Mouse (Mus musculus): ENCODE results near the gene Ift172. TPM values are rescaled to one million over a fixed set of nuclear protein-coding genes. Genes with fewer than 3 reads are reported as not detected.

The Ift172 gene
- total RNA-seq, 2 experiments from 2014 or later, result 0.58 to 5.6 TPM

DNA sequence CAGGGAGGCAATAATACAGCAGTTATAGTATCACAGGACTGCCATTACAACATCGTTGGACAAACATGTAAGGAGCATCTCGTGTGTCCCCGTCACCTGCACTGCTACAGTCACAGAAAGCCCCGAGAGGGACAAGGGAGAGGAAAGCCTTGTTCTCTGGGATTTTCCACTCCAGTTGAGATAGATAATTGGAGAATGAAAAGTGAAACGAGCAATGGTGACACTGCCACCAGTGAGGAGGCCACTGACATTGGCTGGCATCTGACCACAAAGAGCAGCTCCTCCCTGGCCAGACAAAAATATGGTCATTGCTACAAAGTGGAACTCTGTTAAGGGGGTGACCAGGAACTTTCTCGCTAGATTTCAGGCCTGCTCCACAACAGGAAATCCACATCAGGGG is 23.2 kb downstream of the Ift172 start:
- no peak for ATAC-seq (replicated peaks; ENCODE audit: low FRiP score, poor library complexity, severe bottlenecking)

- ATAC-seq (replicated peaks; ENCODE audit: low FRiP score, poor library complexity, severe bottlenecking), result no peak
Observed at GRCm38 (mm10) chr5:31266101-31266500, 24.8 kb downstream of the Ift172 start.

DNA sequence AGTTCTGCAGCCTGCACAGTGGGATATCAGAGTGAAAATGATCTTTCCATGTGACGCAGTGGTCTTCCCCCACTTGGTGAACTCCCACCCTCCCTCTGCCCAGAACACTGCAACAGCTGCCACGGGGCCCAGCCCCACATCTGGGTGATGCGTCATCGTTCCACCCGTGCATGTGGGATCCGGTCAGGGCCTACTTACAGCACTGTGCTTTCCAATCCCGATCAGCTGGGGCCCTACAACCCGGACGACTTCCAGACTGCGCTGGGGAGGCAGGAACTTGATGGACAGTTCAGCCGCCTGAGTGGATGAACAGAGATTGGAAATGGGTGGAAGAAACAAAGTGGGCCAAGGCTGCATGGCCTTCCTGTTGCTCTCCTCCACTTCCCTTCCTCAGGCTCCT is 33.3 kb downstream of the Ift172 start:
- no peak for ATAC-seq (replicated peaks; ENCODE audit: low FRiP score, poor library complexity, severe bottlenecking)

DNA sequence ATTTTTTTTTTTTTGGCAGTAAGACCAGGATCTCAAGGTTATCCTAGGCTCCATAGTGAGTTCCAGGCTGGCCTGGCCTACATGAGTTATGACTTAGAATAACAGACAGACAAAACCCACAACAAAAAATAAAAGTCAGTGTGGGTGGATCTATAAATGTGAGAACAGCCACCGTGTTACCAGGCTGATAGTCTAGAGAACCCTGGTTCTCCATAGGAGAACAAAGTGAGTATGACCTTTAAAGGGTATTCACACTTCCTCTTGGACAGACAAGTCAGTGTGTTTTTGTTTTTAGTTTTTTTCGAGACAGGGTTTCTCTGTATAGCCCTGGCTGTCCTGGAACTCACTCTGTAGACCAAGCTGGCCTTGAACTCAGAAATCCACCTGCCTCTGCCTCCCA is 34.9 kb downstream of the Ift172 start:
- ATAC-seq (replicated peaks; ENCODE audit: low FRiP score, poor library complexity, severe bottlenecking), result no peak

GRCm38 (mm10) chr5:31255381-31255780 is 35.5 kb downstream of the Ift172 start:
- ATAC-seq (replicated peaks; ENCODE audit: low FRiP score, poor library complexity, severe bottlenecking), result no peak

GRCm38 (mm10) chr5:31254901-31255300 is 36.0 kb downstream of the Ift172 start:
- ATAC-seq (replicated peaks; ENCODE audit: low FRiP score, poor library complexity, severe bottlenecking), result no peak

- ATAC-seq (replicated peaks; ENCODE audit: low FRiP score, poor library complexity, severe bottlenecking), result no peak
Observed at GRCm38 (mm10) chr5:31254452-31254851, 36.5 kb downstream of the Ift172 start.

GRCm38 (mm10) chr5:31253806-31254205 is 37.1 kb downstream of the Ift172 start:
- no peak for ATAC-seq (replicated peaks; ENCODE audit: low FRiP score, poor library complexity, severe bottlenecking)

GRCm38 (mm10) chr5:31252795-31253545 is 37.9 kb downstream of the Ift172 start:
- ATAC-seq (replicated peaks; ENCODE audit: low FRiP score, poor library complexity, severe bottlenecking), result no peak

DNA sequence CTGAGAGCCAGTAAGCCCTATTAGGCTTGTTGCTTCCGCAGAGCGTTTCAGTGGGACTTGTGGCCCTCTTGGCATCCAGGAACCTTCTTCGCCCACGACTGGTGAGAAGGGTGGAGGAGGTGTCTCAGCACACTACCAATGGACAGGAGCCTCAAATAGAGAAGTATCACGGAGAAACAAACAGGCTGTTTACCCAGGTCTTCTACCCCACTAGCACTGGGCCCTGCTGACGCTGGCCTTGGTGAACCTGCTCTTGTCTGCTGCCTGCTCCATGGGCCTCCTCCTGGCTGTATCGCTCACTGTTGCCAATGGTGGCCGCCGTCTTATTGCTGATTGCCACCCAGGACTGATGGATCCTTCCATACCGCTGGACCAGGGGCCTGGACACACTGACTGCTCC is 38.8 kb downstream of the Ift172 start:
- ATAC-seq (replicated peaks; ENCODE audit: low FRiP score, poor library complexity, severe bottlenecking), result no peak

DNA sequence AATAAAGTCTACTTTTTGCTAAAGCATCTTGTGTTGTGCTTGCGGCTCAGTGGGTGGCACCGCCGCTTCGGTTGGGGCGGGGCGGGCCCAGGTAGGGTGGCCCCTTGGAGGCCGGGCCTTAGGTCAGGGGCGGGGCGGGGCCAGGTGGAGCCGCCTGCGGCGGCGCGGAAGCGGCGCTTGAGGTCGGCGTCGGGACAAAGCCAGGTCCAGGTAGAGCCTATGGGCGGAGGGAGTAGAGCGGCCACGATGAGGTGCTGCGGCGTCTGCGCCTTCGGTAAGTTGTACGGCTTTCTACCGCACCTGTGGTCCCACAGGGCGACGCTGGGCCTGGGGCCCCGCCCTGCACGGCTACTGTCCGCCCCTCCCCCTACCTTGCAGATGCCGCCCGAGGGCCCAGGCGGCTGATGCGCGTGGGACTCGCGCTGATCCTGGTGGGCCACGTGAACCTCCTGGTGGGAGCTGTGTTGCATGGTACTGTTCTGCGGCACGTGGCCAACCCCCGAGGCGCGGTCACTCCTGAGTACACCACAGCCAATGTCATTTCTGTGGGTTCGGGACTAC is 39.3 kb downstream of the Ift172 start, which contains the start of gene Krtcap3:
Krtcap3 (plus strand) TSS at position 151 of the 561 bp plus-strand sequence.
- ATAC-seq (replicated peaks; ENCODE audit: low FRiP score, poor library complexity, severe bottlenecking), result 0 out of 2 replicates have a peak, but pooled peaks have one; percentile 39

- ATAC-seq (replicated peaks; ENCODE audit: low FRiP score, poor library complexity, severe bottlenecking), result no peak
Observed at GRCm38 (mm10) chr5:31250716-31251115, 40.2 kb downstream of the Ift172 start.

GRCm38 (mm10) chr5:31242191-31242590 is 48.7 kb downstream of the Ift172 start:
- ATAC-seq (replicated peaks; ENCODE audit: low FRiP score, poor library complexity, severe bottlenecking), result no peak

GRCm38 (mm10) chr5:31241522-31242034 is 49.3 kb downstream of the Ift172 start:
- ATAC-seq (replicated peaks; ENCODE audit: low FRiP score, poor library complexity, severe bottlenecking), result peak; percentile 56

DNA sequence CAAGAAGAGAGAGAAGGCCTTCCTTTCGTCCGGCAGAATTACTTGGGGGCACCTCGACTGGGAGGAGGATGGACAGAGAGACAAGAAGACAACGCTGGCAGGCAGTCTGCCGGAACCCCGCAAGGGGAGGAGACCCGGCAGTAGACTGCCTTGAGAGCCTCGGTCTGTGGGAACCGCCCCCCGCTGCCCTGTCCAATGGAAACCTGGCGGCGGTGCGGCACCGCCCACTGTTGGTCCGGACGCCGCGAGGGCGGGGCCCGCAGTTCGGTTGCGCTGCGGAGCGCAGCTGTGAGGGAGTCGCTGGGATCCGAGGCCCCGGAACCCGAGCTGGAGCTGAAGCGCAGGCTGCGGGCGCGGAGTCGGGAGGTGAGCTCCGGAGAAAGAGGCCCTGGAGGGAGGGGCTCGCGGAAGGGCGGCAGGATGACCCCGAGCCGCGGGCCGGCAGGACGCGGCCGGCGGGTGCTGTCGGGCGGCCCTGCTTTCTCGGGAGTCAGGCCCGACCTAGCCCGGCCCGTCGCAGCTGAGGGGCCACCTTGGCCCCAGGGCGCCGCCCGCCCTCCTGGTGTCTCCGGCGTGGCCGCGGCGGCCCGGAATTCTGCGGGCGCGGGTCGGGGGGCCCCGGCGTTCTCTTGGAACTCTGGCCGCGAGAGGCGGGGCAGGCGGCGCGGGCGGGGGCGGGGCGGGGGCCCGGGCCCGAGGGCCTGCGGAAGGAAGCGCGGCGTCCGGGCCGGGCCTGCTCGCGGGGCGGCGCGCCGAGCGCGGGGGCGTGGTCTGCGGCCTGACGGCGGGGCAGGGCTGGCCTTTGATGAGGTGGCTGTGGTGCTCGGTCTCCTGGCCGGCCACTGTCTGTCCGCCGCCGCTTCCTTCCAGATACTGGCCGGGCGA is 50.0 kb downstream of the Ift172 start, which contains the start of the genes Nrbp1 and Gm9970:
Nrbp1 (plus strand) TSS at position 228 of the 885 bp plus-strand sequence.
Gm9970 (minus strand) TSS at position 596 of the 885 bp plus-strand sequence.
- ATAC-seq (replicated peaks; ENCODE audit: low FRiP score, poor library complexity, severe bottlenecking), result peak; percentile 94

DNA sequence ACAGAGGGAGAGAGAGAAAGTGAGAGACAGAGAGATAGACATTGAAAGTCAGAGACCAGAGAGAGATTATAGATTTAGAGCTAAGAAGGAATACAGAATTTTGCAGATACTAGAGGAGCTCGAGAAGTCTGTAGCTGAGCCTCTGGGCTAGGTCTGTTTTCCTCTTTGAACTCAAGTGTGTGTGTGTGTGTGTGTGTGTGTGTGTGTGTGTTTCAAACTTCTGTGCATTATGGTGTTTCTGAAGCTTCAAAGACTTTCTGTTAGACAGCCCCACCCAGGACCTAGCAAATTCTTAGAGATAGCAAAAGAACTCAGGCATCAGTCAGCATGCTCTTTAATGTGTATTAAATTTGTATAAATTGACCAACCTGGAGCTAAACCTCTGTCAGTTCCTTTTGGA is 64.3 kb downstream of the Ift172 start:
- ATAC-seq (replicated peaks; ENCODE audit: low FRiP score, poor library complexity, severe bottlenecking), result no peak

DNA sequence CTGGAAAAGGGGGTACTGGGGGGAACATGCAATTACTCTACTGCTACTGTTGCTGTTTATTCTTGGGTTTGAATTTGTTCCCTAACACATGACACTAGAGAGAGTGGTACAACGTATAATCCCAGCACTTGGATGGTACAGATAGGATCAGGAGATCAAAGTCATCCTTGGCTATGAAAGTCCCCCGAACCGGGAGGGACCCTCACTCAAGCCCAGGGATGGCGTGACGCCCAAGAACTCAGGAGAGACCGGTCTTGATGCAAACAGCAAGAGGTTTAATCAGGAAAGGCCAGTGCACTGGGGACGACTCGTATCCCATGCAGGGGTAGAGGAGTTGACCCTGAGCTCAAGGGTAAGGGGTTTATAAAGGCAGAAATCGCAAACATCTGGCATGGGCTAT is 68.2 kb downstream of the Ift172 start:
- no peak for ATAC-seq (replicated peaks; ENCODE audit: low FRiP score, poor library complexity, severe bottlenecking)

GRCm38 (mm10) chr5:31221304-31221945 is 69.5 kb downstream of the Ift172 start:
- ATAC-seq (replicated peaks; ENCODE audit: low FRiP score, poor library complexity, severe bottlenecking), result peak; percentile 55

GRCm38 (mm10) chr5:31220448-31221303 is 70.2 kb downstream of the Ift172 start, which contains the start of gene Ppm1g:
TSS of gene Ppm1g (minus strand) at chr5:31220687.
- ATAC-seq (replicated peaks; ENCODE audit: low FRiP score, poor library complexity, severe bottlenecking), result peak; percentile 89
